Mouse (Mus musculus): ENCODE data around the gene Tent2. TPM values are rescaled to one million over a fixed set of nuclear protein-coding genes. Genes with fewer than 3 reads are reported as not detected.

The Tent2 gene
- polyA plus RNA-seq, 1 experiment = 38.9 TPM

DNA sequence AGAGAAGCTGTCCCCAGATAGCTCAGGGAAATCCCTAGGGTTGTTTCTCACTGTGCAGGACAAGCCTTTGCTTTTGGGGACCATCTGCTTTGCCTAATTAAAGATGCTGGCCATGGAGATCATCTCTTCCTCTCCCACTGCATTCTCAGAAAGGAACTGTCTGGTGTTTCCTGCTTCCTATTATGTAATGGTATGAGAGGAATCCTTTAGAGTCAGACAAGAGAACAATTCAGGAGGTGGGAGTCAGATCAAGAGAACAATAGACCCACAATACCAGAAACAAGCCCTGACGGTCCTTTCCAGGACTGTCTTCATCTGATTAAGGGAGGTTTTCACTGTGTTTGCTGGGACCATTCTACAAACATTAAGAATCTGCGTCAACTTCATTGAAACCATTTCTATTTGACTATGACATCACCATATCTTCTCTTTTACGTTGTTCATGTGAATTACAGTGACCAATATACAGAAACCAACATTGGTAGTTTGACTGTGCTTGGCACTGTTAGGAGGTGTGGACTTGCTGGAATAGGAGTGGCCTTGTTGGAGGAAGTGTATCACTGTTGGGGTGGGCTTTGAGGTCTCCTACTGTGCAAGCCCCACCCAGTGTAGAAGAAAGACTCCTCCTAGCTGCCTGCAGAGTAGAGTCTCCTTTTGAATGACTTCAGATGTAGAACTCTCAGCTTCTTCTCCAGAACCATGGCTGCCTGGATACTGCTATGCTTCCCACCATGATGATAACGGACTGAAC is 89.7 kb downstream of the Tent2 start:
- no peak overlapping the region for H3K4me3 ChIP-seq (replicated peaks; ENCODE audit: control insufficient read depth, low read depth, low read length)
- WGBS = 80% methylated on average over 4 of the region's 4 CpGs
- no peaks in the 10 kb centered on the region for H3K4me1 ChIP-seq (ENCODE audit: control insufficient read depth, insufficient read depth, low read length)
- TF ChIP-seq CTCF (IDR thresholded peaks at IDR 0.05; ENCODE audit: control insufficient read depth, insufficient read depth, low read length) (no peak), POLR2A (IDR thresholded peaks at IDR 0.05; ENCODE audit: borderline replicate concordance, control insufficient read depth, low read depth, low read length) (no peak)
- H3K27ac ChIP-seq (ENCODE audit: control insufficient read depth, insufficient read depth, low read depth, low read length, poor library complexity) = no peak overlapping the region

DNA sequence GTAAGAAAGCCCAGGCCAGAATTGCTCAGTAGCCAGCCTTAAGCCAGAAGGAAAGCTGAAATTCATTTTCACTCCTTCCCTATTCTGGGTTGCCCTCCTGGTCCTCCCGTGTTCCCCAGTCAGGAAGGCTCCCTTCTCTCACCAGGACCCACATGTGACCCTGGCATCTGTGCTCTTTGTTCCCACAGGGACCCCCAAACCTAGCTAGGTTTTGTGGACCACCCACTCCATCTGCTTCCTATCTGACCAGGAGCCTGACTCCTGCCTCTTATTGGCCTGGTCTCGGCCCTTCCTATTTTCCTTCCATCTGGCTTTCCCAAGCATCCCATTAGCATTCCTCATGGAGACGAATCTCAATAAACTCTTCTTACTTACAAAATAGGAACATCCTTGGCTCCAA is 93.6 kb downstream of the Tent2 start:
- Histone ChIP-seq H3K4me3 (replicated peaks; ENCODE audit: control insufficient read depth, low read depth, low read length) (no peak overlapping the region), H3K4me1 (ENCODE audit: control insufficient read depth, insufficient read depth, low read length) (peaks cover 3% of the 10 kb centered on the region), H3K27ac (ENCODE audit: control insufficient read depth, insufficient read depth, low read depth, low read length, poor library complexity) (no peak overlapping the region)
- 77% methylated on average over 3 of the region's 3 CpGs for WGBS
- TF ChIP-seq CTCF (IDR thresholded peaks at IDR 0.05; ENCODE audit: control insufficient read depth, insufficient read depth, low read length) = no peak

DNA sequence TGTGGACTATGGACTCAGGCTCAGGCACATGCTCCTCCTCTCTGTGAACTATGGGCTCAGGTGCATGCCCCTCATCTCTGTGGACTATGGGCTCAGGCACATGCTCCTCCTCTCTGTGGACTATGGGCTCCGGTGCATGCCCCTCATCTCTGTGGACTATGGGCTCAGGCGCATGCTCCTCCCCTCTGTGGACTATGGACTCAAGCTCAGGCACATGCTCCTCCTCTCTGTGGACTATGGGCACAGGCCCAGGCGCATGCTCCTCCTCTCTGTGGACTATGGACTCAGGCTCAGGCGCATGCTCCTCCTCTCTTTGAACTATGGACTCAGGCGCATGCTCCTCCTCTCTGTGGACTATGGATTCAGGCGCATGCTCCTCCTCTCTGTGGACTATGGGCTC is 95.5 kb downstream of the Tent2 start:
- no peak overlapping the region for H3K27ac ChIP-seq (ENCODE audit: control insufficient read depth, insufficient read depth, low read depth, low read length, poor library complexity)
- TF ChIP-seq CTCF (IDR thresholded peaks at IDR 0.05; ENCODE audit: control insufficient read depth, insufficient read depth, low read length) (no peak), POLR2A (IDR thresholded peaks at IDR 0.05; ENCODE audit: borderline replicate concordance, control insufficient read depth, low read depth, low read length) (no peak)
- H3K4me1 ChIP-seq (ENCODE audit: control insufficient read depth, insufficient read depth, low read length) = peaks cover 3% of the 10 kb centered on the region
- 94% methylated on average over 6 of the region's 6 CpGs for WGBS
- H3K4me3 ChIP-seq (replicated peaks; ENCODE audit: control insufficient read depth, low read depth, low read length) = no peak overlapping the region

Other genes with a start within 250 kb of the Tent2 start
- gene Cmya5, start 47.7 kb downstream of the Tent2 start, polyA plus RNA-seq (2011; ENCODE audit: insufficient read depth, insufficient read length, low replicate concordance, missing spikeins) = 0.27 and 0.50 TPM in 2 replicates
- gene Homer1, start 107.2 kb upstream of the Tent2 start, polyA plus RNA-seq (2011; ENCODE audit: insufficient read depth, insufficient read length, low replicate concordance, missing spikeins) = 2.8 and 4.4 TPM in 2 replicates